Mouse (Mus musculus): ENCODE measurements around the gene Nceh1. TPM values are rescaled to one million over a fixed set of nuclear protein-coding genes. Genes with fewer than 3 reads are reported as not detected.

The Nceh1 gene
- 18.6 and 22.7 TPM in 2 replicates for total RNA-seq (2014; rRNA removed)
- polyA plus RNA-seq (2015; fragmentation: Nextera tagmentation; extraction: Ambion mirVana) = 17.4 and 27.9 TPM in 2 replicates

DNA sequence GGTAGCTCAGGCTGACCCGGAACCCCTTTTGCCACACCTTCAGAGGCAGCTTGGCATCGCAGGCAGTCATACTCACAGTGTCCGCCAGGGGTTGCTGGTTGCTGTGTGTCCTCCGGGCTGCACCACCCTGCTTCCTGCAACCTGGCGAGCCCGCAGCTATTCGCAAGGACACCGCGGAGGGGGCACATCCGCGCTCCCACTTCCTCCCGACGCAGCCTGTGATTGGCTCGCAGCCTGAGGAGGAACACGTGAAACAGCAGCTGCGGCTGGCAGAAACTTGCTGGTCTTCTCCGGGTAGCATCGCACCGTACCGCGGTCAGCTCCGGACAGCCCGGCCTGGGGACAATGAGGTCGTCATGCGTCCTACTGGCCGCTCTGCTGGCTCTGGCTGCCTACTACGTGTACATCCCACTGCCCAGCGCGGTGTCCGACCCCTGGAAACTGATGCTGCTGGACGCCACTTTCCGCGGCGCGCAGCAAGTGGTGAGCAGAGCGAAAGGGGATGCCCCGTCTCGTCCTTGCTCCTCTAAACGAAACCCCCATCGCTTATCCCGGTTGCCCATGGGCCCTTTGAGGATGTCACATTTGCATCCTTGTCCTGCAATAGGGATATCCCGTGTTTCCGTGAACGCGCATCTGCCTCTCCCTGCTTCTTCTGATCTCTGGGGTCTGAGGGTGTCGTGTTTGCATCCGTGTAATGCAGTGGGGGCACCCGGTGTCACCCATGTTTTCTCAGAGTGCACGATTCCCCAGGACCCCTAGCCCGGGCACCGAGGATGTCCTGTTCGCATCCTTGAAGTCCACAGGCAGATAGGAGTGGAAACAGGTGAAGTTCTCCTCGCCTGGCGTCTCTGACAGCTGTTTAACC lies at the start of gene Nceh1:
TSS of gene Nceh1 (plus strand) at position 233 of the 868 bp plus-strand sequence.
- Histone ChIP-seq H3K4me2 (ENCODE audit: low read depth) (peak within 1 kb of the TSS; percentile 97), H3K4me3 (ENCODE audit: low read depth, low read length) (peak within 1 kb of the TSS; percentile 78), H3K9ac (peak within 1 kb of the TSS; percentile 69), H3K27me3 (ENCODE audit: insufficient read depth, low read length) (no peaks in the 10 kb centered on the region), H3K27ac (ENCODE audit: low read depth, low read length) (peak within 1 kb of the TSS; percentile 50), H3K36me3 (ENCODE audit: insufficient read depth) (no peaks in the 10 kb centered on the region), H3K9me3 (ENCODE audit: low read length) (no peaks in the 10 kb centered on the region), H3K4me1 (ENCODE audit: insufficient read depth) (no peaks in the 10 kb centered on the region)
- ATAC-seq (peak; percentile 99), DNase-seq (peak; percentile 92)
- peak; percentile 95 for TF ChIP-seq CTCF (IDR thresholded peaks at IDR 0.05; ENCODE audit: low read depth)
- under 1% methylated on average over 54 of the region's 54 CpGs for WGBS

DNA sequence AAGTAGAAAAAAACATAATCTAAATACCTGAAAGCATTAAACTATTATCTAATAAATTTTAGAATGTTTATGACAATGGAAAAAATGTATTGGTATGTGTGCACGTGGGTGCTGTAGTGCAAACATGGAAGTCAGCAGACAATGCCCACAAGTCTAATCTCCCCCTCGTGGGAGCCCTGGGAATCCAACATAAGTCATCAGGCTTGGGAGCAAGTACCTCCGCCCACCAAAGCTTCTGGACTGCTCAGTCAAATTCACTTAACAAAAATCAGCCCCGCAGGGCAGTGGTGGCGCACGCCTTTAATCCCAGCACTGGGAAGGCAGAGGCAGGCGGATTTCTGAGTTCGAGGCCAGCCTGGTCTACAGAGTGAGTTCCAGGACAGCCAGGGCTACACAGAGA lies 42.7 kb upstream of the Nceh1 start:
- no peak for ATAC-seq
- TF ChIP-seq CTCF (IDR thresholded peaks at IDR 0.05; ENCODE audit: low read depth) = no peak

DNA sequence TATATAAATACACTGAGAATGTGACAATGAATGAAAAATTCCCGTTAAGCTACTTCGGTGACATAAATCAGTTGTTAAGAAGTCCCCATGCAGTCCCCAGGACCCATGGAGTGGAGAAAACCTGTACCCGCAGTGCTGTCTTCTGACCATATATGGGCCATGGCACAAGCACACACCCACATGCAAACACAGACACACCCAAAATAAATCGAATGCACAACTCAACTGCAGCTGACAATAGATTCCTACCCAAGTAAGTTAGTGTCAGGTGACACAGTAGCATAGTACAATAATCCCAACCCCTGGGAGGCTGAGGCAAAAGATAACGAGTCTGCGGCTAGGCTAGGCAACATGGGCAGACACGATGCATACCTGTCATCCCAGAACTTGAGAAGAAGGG lies 39.2 kb upstream of the Nceh1 start:
- no peak overlapping the region for H3K4me3 ChIP-seq (ENCODE audit: low read depth, low read length)
- no peak overlapping the region for H3K9ac ChIP-seq
- WGBS = 88% methylated on average over 7 of the region's 7 CpGs
- no peak overlapping the region for H3K4me2 ChIP-seq (ENCODE audit: low read depth)
- ATAC-seq (no peak), DNase-seq (no peak)
- no peaks in the 10 kb centered on the region for H3K36me3 ChIP-seq (ENCODE audit: insufficient read depth)
- H3K4me1 ChIP-seq (ENCODE audit: insufficient read depth) = no peaks in the 10 kb centered on the region
- no peak for TF ChIP-seq CTCF (IDR thresholded peaks at IDR 0.05; ENCODE audit: low read depth)
- no peaks in the 10 kb centered on the region for H3K27me3 ChIP-seq (ENCODE audit: insufficient read depth, low read length)
- no peaks in the 10 kb centered on the region for H3K9me3 ChIP-seq (ENCODE audit: low read length)
- no peak overlapping the region for H3K27ac ChIP-seq (ENCODE audit: low read depth, low read length)

More for the DNA sequence above, 42.7 kb upstream of the Nceh1 start:
- H3K9me3 ChIP-seq (ENCODE audit: low read length) = no peaks in the 10 kb centered on the region
- no peaks in the 10 kb centered on the region for H3K27me3 ChIP-seq (ENCODE audit: insufficient read depth, low read length)
- H3K36me3 ChIP-seq (ENCODE audit: insufficient read depth) = no peaks in the 10 kb centered on the region
- no peak overlapping the region for H3K4me2 ChIP-seq (ENCODE audit: low read depth)
- no peak overlapping the region for H3K27ac ChIP-seq (ENCODE audit: low read depth, low read length)
- no peaks in the 10 kb centered on the region for H3K4me1 ChIP-seq (ENCODE audit: insufficient read depth)
- 89% methylated on average over 8 of the region's 8 CpGs for WGBS
- H3K9ac ChIP-seq = no peak overlapping the region
- no peak overlapping the region for H3K4me3 ChIP-seq (ENCODE audit: low read depth, low read length)
- DNase-seq = no peak

DNA sequence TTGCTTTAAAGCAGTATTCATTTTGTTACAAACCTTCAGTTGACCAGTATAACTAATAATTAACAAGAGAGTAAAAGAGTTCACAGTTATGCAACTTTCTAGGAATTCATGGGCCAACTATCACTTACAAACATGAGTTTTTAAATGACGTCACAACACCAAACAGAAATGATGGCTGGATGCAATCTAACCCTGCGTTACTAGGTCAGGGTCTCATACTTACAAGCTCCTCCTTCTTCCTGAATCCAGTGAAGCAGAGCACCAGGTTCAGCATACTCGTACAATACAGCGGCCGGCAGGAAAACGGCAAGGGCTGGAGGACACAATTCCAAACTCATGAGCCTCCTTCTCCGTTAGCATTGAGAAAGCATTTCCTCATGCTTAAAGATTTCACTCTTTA lies 37.0 kb upstream of the Nceh1 start:
- Histone ChIP-seq H3K4me1 (ENCODE audit: insufficient read depth) (no peaks in the 10 kb centered on the region), H3K4me2 (ENCODE audit: low read depth) (no peak overlapping the region), H3K9ac (no peak overlapping the region), H3K27ac (ENCODE audit: low read depth, low read length) (no peak overlapping the region), H3K27me3 (ENCODE audit: insufficient read depth, low read length) (no peaks in the 10 kb centered on the region), H3K4me3 (ENCODE audit: low read depth, low read length) (no peak overlapping the region), H3K9me3 (ENCODE audit: low read length) (no peaks in the 10 kb centered on the region), H3K36me3 (ENCODE audit: insufficient read depth) (no peaks in the 10 kb centered on the region)
- WGBS = 94% methylated on average over 7 of the region's 7 CpGs
- ATAC-seq (no peak), DNase-seq (no peak)
- no peak for TF ChIP-seq CTCF (IDR thresholded peaks at IDR 0.05; ENCODE audit: low read depth)

DNA sequence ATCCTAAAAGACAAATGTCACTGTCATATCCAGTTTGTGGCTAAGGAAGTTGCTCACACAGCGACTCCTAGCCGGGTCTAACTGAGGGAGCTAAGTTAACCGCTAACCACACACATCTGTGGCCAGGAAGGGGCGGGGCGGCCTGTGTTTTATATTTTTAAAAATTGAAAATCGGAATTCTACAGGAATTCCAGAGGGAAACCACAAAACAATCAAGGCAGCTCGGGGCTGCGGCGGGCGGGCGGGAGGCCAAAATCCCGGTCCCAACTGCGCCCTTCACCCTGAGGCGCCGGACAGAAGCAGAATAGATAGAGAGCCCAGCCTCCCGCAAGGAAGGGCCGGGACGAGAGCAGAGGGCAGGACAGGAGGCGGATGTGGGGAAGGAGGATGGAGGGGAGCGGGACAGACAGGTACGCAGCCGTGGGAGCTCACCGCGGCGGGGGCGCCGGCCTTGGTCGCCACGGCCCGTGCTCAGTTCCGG lies 29.5 kb upstream of the Nceh1 start:
- ATAC-seq = peak; percentile 14
- DNase-seq = peak; percentile 5
- no peaks in the 10 kb centered on the region for H3K4me1 ChIP-seq (ENCODE audit: insufficient read depth)
- peak; percentile 14; the same call in 1 of the 2 replicates for TF ChIP-seq CTCF (IDR thresholded peaks at IDR 0.05; ENCODE audit: low read depth)
- under 1% methylated on average over 30 of the region's 31 CpGs for WGBS
- H3K36me3 ChIP-seq (ENCODE audit: insufficient read depth) = no peaks in the 10 kb centered on the region
- peak overlapping the region; percentile 41; the same call in 1 of the 2 replicates for H3K9ac ChIP-seq
- no peaks in the 10 kb centered on the region for H3K27me3 ChIP-seq (ENCODE audit: insufficient read depth, low read length)
- peak overlapping the region; percentile 92 for H3K4me2 ChIP-seq (ENCODE audit: low read depth)
- no peak overlapping the region; the same call in 1 of the 2 replicates for H3K27ac ChIP-seq (ENCODE audit: low read depth, low read length)
- peak overlapping the region; percentile 76 for H3K4me3 ChIP-seq (ENCODE audit: low read depth, low read length)
- no peaks in the 10 kb centered on the region for H3K9me3 ChIP-seq (ENCODE audit: low read length)

DNA sequence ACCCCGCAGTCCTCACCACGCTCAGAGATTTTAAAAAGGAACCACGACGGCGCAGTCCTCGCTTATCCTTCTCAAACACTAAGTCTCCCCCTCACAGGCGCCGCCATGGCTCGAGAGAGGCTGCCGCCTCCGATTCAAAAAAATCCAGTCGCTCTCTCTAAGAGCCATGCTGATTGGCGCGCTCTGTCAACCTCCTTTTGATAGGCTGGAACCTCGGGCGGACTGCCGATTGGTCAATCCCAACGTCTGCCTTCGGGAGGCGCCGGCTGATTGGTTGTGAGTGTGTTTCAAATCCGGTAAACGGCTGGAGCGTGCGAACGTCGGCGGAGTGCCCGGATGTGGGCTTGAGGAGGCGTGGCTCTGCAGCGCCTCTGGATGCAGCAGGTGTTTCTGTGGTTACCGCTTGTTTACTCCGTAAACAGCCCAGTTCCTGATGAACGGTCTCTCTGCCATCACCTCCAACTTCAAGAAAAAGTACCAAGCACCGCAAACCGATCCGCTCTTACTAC lies 29.0 kb upstream of the Nceh1 start, which contains the start of gene Ect2:
TSS of gene Ect2 (minus strand) at position 178 of the 509 bp plus-strand sequence.
- Histone ChIP-seq H3K4me3 (ENCODE audit: low read depth, low read length) (peak within 1 kb of the TSS; percentile 76), H3K4me2 (ENCODE audit: low read depth) (peak within 1 kb of the TSS; percentile 92), H3K4me1 (ENCODE audit: insufficient read depth) (no peaks in the 10 kb centered on the region), H3K9me3 (ENCODE audit: low read length) (no peaks in the 10 kb centered on the region), H3K27ac (ENCODE audit: low read depth, low read length) (no peak within 1 kb of the TSS; the same call in 1 of the 2 replicates), H3K27me3 (ENCODE audit: insufficient read depth, low read length) (no peaks in the 10 kb centered on the region), H3K36me3 (ENCODE audit: insufficient read depth) (no peaks in the 10 kb centered on the region), H3K9ac (peak within 1 kb of the TSS; percentile 42; the same call in 1 of the 2 replicates)
- ATAC-seq (peak; percentile 100), DNase-seq (peak; percentile 100)
- under 1% methylated on average over 37 of the region's 37 CpGs for WGBS
- TF ChIP-seq CTCF (IDR thresholded peaks at IDR 0.05; ENCODE audit: low read depth) = no peak
